Mouse (Mus musculus) thymus, adult 2 months (tissue): ENCODE results near the gene Rad51d.

Experiments used
- CTCF ChIP-seq: fragments of 200-500 bp; IDR thresholded peaks from 2 replicates; pipeline ENCODE4 v1.5.1; 2012; ENCODE audit warnings: mild to moderate bottlenecking, control low read depth, low read length, moderate library complexity, borderline replicate concordance; ENCODE audit not compliant: control insufficient read depth, poor library complexity, insufficient read depth; ENCODE audit errors: extremely low read depth
- POLR2A ChIP-seq: fragments of 200-500 bp; IDR thresholded peaks from 2 replicates; pipeline ENCODE4 v1.6.1; 2012; ENCODE audit warnings: mild to moderate bottlenecking, low read length, control low read depth, moderate library complexity; ENCODE audit not compliant: control insufficient read depth, poor library complexity, insufficient read depth; ENCODE audit errors: extremely low read depth

GRCm38 (mm10) chr11:82910679-82911389 lies 20.4 kb upstream of the Rad51d start:
- no peak for TF ChIP-seq CTCF
- TF ChIP-seq POLR2A = no peak
